Mouse (Mus musculus) left cerebral cortex, adult 6 months (tissue): Measurements from ENCODE around the gene Dmbt1. TPM values are rescaled to one million over a fixed set of nuclear protein-coding genes. Genes with fewer than 3 reads are reported as not detected.

Experiments used
- long read RNA-seq, 2 experiments: library from polyadenylated mRNA; unstranded; transcript quantifications; one replicate each; pipeline ENCODE4 v2.0.0; 2019 to 2020
- polyA plus RNA-seq: library from polyadenylated mRNA; unstranded; fragments of <200 nt; fragmentation: Nextera tagmentation; gene quantifications from 2 replicates; pipeline ENCODE4 v1.2.3, GENCODE M21; 2021

Dmbt1 gene
- polyA plus RNA-seq, result not detected in 2 replicates
- long read RNA-seq, experiment 1, result 0 reads
- long read RNA-seq, experiment 2, result 0 reads

DNA sequence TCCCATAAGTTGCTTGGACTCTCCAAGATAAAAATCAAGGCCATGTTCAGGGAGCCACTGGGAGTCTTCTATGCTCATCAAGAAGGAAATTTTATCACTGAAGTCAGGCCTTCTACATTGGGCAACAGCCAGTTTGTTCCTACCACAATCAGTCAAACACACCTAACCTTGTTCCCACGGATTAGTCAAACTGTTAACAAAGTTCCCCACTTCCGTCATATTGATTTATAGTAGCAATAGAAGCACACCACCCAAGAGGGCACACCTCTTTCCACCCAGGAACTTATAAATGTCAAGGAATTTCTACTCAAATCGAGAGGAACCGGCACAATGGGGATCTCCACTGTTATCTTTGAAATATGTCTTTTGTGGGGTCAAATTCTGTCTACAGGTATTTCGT is at the start of gene Dmbt1:
Gene Dmbt1, plus strand, starts transcription at position 299 of the 400 bp plus-strand sequence.

GRCm38 (mm10) chr7:131146214-131146613 is 114.4 kb downstream of the Dmbt1 start, which contains the start of gene 4933402N03Rik:
Gene 4933402N03Rik (minus strand): TSS chr7:131146314.

Other genes starting within 250 kb of the Dmbt1 start
- 32.6 and 40.3 TPM in 2 replicates for gene Plekha1, start 166.3 kb upstream of the Dmbt1 start, polyA plus RNA-seq
- 290 and 337 TPM in 2 replicates for gene Htra1, start 95.9 kb upstream of the Dmbt1 start, polyA plus RNA-seq
- not detected in 2 replicates for gene 4933402N03Rik, start 114.3 kb downstream of the Dmbt1 start, polyA plus RNA-seq
- gene 5430419D17Rik, start 142.3 kb downstream of the Dmbt1 start, polyA plus RNA-seq, result 0.03 TPM in 1 of 2 replicates, not detected in the other